Mouse (Mus musculus): Measurements from ENCODE around the gene Exosc2.

DNA sequence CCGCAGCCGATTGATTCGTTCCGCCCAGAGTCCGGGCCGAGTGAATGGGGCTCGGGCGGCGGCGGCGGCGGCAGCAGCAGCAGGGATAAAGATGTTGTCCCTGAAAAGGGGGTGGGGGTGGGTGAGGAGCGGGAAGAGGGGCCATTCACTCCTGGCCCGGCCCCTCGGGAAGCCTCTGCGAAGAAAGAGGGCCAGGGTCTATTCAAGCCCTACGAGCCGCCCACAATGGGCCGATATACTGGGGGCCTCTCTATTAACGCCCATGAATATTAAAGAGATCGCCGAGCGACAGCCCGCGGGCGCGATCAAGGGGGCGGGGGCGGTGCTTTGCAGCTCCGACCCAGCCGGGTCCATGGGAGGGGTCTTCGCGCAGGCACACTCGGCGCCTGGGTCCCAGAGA lies 33.8 kb upstream of the Exosc2 start:
- no peak for TF ChIP-seq CTCF (IDR thresholded peaks at IDR 0.05; ENCODE audit: low read depth, low read length)
- no peak for TF ChIP-seq POLR2A (IDR thresholded peaks at IDR 0.05; ENCODE audit: extremely low read depth, insufficient read depth, low read length)

All from liver, adult 2 months (tissue).